Mouse (Mus musculus) left cerebral cortex, postnatal 14 days (tissue): ENCODE measurements at regions not wholly inside any gene's neighbourhood (a gene's known extent, or its start where the extent isn't known, plus 50 kb on each side); places are given as distances from the start of the nearest gene placed in this dataset.

Experiments
- DNase-seq, 2 experiments: peaks; one replicate each; pipeline ENCODE4 v3.0.0; 2021 to 2022; ENCODE audit warnings: low spot score in 2 of 2, mixed read lengths in 1 of 2
- intact Hi-C: fragments of 180-260 bp; cut with DNase I; formaldehyde crosslinking; loops from one replicate; pipeline ENCODE4 v1.15.1; 2025

GRCm38 (mm10) chr4:31753677-31754312 is 210.1 kb upstream of the Map3k7 start:
- no peak for DNase-seq
- intact Hi-C loops: no loop called here

GRCm38 (mm10) chr4:31757126-31757525 is 206.8 kb upstream of the Map3k7 start:
- no peak for DNase-seq
- intact Hi-C loops: no loop called here

- no peak for DNase-seq
- intact Hi-C loops: no loop called here
Measured at GRCm38 (mm10) chr4:31760116-31760515, 203.8 kb upstream of the Map3k7 start.

- intact Hi-C loops: no loop called here
- no peak for DNase-seq
Measured at GRCm38 (mm10) chr4:31762199-31762598, 201.7 kb upstream of the Map3k7 start.

- no peak for DNase-seq
- intact Hi-C loops: no loop called here
Measured at GRCm38 (mm10) chr4:31768026-31768626, 195.8 kb upstream of the Map3k7 start.

- no peak for DNase-seq
- intact Hi-C loops: no loop called here
Measured at GRCm38 (mm10) chr4:31769325-31769724, 194.6 kb upstream of the Map3k7 start.

- DNase-seq: no peak
- intact Hi-C loops: no loop called here
Measured at GRCm38 (mm10) chr4:31786284-31786683, 177.6 kb upstream of the Map3k7 start.

GRCm38 (mm10) chr4:31817574-31818240 is 146.2 kb upstream of the Map3k7 start:
- no peak for DNase-seq
- intact Hi-C loops: no loop called here

- intact Hi-C loops: no loop called here
- DNase-seq: peak; percentile 35 to 45
Measured at GRCm38 (mm10) chr4:31819521-31820259, 144.2 kb upstream of the Map3k7 start.

- intact Hi-C loops: no loop called here
- no peak for DNase-seq
Measured at GRCm38 (mm10) chr4:31823574-31824348, 140.1 kb upstream of the Map3k7 start.

- intact Hi-C loops: no loop called here
- DNase-seq: peak in 1 of 2 experiments; percentile 16
Measured at GRCm38 (mm10) chr4:31824518-31825437, 139.1 kb upstream of the Map3k7 start.

GRCm38 (mm10) chr4:31825438-31825830 is 138.5 kb upstream of the Map3k7 start:
- no peak for DNase-seq
- intact Hi-C loops: no loop called here

- intact Hi-C loops: no loop called here
- no peak for DNase-seq
Measured at GRCm38 (mm10) chr4:31826661-31827060, 137.2 kb upstream of the Map3k7 start.

GRCm38 (mm10) chr4:31827266-31827665 is 136.6 kb upstream of the Map3k7 start:
- intact Hi-C loops: no loop called here
- no peak for DNase-seq

GRCm38 (mm10) chr4:31830241-31830640 is 133.7 kb upstream of the Map3k7 start:
- DNase-seq: no peak
- intact Hi-C loops: no loop called here

GRCm38 (mm10) chr4:31831469-31831868 is 132.4 kb upstream of the Map3k7 start:
- intact Hi-C loops: no loop called here
- no peak for DNase-seq

- no peak for DNase-seq
- intact Hi-C loops: no loop called here
Measured at GRCm38 (mm10) chr4:31833828-31834227, 130.1 kb upstream of the Map3k7 start.

- no peak for DNase-seq
- intact Hi-C loops: no loop called here
Measured at GRCm38 (mm10) chr4:31835051-31835450, 128.8 kb upstream of the Map3k7 start.

GRCm38 (mm10) chr4:31838592-31838991 is 125.3 kb upstream of the Map3k7 start:
- intact Hi-C loops: no loop called here

More at GRCm38 (mm10) chr4:31838592-31838991, 125.3 kb upstream of the Map3k7 start:
- DNase-seq: no peak
